In genomic region chr7:67827386-67827785, GRCm38 (mm10) we compare ENCODE assay signal across 15 mouse cellular contexts.
"Had no signal": no experiment of that assay in that cellular context is flagged by ENCODE, and none has a peak within 500 bp of the region (broad histone marks: within the 10 kb centered on the region; RNA-seq: fewer than 3 reads in every experiment).

No protein-coding gene starts in this region.

- DNase-seq: kidney, adult 18-20 months; kidney, postnatal 10 days; kidney, postnatal 4 days; liver; liver, embryonic 13.5 days; liver, postnatal 0 days; lung, postnatal 14 days had no signal

- H3K9ac ChIP-seq: liver, embryonic 13.5 days; liver, postnatal 0 days; lung, embryonic 15.5 days; midbrain, embryonic 12.5 days; neural tube, embryonic 12.5 days had no signal

- H3K9me3 ChIP-seq: liver, embryonic 13.5 days; lung, embryonic 15.5 days; megakaryocyte, embryonic 14.5 days; midbrain, embryonic 12.5 days; neural tube, embryonic 12.5 days had no signal

- H3K4me1 ChIP-seq: liver, embryonic 13.5 days; lung, embryonic 15.5 days; megakaryocyte, embryonic 14.5 days; midbrain, embryonic 12.5 days; neural tube, embryonic 12.5 days had no signal

- H3K27ac ChIP-seq: left cerebral cortex, adult 2 months; liver, embryonic 13.5 days; lung, embryonic 15.5 days; macrophage; midbrain, embryonic 12.5 days; neural tube, embryonic 12.5 days; stomach, postnatal 0 days had no signal

- H3K4me3 ChIP-seq: left cerebral cortex, adult 2 months; liver, embryonic 13.5 days; lung, embryonic 15.5 days; megakaryocyte, embryonic 14.5 days; midbrain, embryonic 12.5 days; myocyte; neural tube, embryonic 12.5 days had no signal

- ATAC-seq: liver, postnatal 0 days had no signal

- H3K4me2 ChIP-seq: liver, embryonic 13.5 days; lung, embryonic 15.5 days; midbrain, embryonic 12.5 days; neural tube, embryonic 12.5 days had no signal

- H3K27me3 ChIP-seq: liver, embryonic 13.5 days; lung, embryonic 15.5 days; midbrain, embryonic 12.5 days; neural tube, embryonic 12.5 days had no signal

- H3K36me3 ChIP-seq: liver, embryonic 13.5 days; lung, embryonic 15.5 days; midbrain, embryonic 12.5 days; neural tube, embryonic 12.5 days had no signal
